Mouse (Mus musculus) testis, postnatal 14 days (tissue): ENCODE measurements at regions not wholly inside any gene's neighbourhood (a gene's known extent, or its start where the extent isn't known, plus 50 kb on each side); places are given as distances from the start of the nearest gene placed in this dataset.

ENCODE experiments used
- DNase-seq: peaks from one replicate; pipeline ENCODE4 v3.0.0; 2021; ENCODE audit warnings: low spot score

DNA sequence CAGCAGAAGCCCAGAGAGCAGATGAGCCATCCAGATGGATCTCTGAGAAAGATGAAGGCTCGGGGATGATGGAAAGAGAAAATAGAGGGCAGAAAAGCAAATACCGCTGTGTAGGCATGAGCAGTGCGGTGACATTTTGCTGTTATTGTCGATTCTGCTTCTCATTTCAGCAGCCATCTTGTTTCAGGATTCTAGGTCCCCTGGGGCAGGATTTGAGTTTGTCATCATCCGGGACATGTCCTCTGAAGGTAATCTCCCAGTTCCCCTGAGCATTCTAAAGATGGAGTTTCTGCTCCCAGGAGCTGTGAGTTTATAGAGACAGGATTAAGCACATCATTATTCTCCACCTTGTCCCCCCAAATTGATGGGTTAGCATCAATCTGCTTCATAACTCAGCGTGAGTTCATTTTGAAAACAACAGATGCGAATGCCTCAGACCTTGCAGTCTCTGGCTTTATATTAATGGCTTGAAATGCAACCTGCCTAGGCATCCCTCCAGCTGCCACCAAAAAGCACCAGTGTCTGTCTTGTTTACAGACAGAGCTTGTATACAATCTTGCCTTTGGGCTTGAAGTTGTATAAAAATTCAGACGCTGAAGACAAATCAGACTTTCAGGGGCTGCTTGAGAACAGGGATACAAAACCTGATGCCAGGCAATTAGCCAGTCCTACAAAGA, 128.6 kb upstream of the Foxa2 start:
- DNase-seq = no peak

- DNase-seq = no peak
Measured at GRCm38 (mm10) chr2:148180245-148180644, 133.5 kb upstream of the Foxa2 start.

DNA sequence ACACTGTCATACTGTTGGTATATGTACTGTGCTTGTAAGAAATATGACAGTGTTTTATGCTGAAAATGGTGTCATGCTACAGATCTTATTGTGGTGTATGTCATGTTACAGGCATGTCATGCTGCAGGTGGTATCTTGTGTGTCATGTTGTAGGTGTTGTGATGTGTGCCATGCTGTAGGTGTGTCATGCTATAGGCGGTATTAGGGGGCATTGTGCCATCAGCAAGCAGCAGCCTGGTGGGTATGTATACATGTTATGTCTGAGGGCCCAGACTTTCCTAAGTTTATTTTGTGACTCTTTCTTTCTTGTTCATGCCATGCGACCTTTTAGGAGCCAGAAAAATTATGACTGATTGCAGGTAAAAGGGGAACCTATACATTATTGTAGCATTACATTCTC, 134.7 kb upstream of the Foxa2 start:
- DNase-seq = no peak

GRCm38 (mm10) chr2:148182492-148183052, 135.8 kb upstream of the Foxa2 start:
- DNase-seq = no peak

DNA sequence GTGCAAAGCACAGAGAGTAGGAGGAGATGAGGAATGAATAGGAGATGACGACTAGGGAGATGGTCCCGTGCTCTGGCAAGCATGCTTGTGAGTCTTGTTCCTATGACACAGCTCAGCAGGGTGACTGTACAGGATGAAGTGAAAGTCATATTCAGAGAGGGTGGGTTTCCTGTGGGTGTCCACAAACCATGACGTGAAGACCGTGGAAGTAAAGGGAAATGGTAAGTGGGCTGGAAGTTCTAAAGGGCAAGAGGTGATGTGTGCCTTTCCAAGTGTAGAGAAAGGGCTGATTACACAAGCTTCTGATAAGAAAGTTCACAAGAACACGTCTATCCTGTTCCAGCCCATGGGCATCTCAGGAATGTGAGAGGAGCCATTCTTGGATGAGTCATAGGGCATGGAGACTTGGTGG, 138.0 kb upstream of the Foxa2 start:
- DNase-seq = no peak

DNA sequence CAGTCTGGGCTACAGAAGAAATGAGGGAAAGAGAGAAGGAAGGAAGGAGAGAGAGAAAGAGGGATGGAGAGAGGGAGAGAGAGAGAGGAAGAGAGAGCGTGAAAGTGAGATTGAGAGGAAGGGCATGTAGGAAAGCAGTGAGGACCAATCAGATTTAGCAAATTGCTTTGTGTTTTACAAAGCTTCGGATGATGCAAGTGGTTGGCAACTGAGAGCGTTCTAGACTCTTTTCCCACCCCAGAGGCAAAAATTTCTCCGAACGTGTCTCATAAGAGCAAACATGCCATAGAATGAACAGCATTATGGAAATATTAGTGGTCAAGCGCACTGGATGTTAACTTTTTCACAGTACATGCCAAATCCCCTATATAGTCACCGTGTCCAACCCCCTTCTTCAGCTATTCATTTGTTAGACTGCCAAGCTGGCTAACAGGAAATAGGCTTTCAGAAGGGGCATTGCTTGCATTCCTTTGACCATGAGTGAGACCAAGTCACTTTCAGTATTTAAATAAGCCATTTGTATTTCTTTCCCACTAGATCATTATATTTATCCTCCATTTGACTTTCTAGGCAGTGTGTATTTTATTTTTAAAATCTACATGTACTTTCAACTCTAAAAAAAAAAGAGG, 139.7 kb upstream of the Foxa2 start:
- DNase-seq = no peak

- DNase-seq = peak; percentile 9
Measured at GRCm38 (mm10) chr2:148188865-148189264, 142.1 kb upstream of the Foxa2 start.

- DNase-seq = no peak
Measured at GRCm38 (mm10) chr2:148189287-148189686, 142.5 kb upstream of the Foxa2 start.

DNA sequence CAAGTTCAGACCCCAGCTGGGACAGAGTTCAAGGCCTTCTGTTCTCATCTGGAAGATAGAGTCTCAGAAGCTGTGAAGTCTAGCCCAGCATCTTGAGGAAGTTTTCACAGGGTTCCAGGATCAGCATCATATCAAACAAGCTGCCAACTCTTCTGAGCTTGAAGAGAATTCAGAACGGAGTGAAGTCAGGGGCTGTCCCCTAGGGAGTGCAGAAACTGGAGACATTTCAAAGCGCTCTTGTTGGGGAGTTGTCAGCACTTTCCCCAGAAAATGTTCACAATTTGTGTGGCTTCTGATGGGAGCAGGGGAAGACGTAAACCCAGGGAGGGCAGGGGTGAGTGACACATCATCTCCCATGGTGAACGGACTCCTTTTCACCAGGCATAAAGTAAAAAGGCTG, 146.2 kb upstream of the Foxa2 start:
- no peak for DNase-seq

DNA sequence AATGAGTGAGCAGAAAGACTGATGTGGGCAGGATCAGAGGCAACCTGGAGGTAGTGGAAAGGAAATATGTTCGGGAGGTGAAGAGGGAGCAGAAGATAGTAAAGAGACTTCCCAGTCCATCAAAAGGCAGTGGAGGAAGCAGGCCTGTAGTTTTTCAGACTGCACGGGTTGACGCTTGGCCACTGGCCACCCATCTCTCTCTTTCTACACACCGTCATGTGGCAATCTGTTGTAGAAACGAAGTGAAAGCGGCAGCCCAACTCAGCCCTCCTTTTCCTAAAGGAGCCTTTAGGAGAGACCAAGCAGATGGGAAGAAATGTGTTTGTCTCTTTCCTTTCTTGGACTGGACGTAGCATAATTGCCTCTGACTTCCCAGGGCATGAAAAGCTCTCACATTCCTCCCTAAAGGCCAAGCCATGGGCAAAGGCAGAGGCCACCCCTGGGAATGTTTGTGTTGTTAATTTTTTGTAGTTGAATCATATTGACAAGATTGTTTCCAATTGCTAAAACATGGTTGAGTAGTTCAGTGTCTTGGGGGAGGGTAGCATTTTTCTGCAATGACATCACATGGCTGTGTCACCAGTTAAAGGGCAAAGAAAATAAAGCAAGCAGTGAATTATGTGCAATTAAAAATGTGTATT, 150.7 kb upstream of the Foxa2 start:
- DNase-seq = no peak

GRCm38 (mm10) chr2:148206633-148207032, 159.9 kb upstream of the Foxa2 start:
- DNase-seq = no peak

DNA sequence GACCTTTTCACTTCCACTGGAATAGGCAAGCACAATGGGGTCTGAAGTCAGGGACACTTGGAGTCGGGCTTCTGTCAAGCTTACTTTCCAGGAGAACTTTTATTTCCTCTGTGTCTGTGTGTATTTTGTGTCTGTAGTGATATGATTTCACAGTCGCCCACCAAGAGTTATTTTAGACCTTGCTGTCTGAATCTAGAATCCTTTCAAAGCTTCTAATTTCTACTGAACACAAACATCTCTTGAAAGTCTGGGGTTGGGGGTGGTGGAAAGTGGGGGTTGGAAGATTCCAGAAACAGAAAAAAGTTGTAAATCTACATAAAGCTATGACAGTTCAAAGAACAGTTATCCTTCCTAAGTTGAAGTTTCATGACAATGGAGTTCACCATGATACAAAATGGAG, 164.0 kb upstream of the Foxa2 start:
- no peak for DNase-seq

DNA sequence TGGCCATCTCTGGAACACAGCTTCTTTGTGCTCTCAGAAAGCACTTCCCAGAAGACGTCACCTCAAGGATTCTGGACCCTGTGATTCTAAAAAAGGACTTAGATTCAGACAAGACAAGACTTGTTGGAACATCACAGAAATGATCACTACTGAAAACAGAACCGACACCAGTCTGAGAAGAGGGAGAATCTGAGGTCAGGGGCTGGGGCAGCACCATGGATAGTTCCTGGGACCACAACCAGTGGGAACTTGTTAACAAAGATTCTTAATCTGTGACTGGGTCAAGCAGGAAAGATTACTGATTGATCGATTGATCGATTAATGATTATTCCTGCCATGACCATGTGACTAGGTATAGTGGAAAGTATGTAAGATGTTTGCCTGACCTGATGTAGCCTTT, 170.4 kb upstream of the Foxa2 start:
- no peak for DNase-seq

DNA sequence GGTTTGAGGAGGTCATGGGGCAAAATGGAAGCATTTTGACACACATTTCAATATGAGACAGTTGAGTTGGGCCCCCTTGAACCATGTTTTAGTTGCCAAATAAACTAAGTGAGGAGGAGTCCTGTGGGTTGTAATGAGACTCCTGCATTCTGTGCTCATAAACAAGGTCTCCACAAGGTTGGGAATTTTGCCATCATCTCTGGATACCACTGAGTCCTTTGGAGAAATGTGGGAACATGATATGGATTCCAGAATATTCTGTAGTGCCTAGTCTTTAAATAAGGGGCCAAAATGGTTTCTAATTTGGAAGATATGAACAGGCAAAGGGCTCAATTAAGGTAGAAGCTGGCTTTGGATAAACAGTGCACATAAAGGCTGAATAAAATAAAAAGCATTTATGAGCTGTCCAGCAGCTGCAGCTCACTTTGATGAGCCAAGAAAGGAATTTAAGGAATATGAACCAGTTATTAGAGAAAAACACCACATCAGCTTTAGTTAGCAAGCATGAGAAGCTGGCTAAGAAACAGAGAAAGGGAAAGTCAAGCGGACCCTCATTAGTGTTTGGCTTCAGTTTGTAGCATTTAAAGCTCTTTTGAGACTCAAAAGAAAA, 161.3 kb upstream of the Sstr4 start:
- no peak for DNase-seq

GRCm38 (mm10) chr2:148237121-148237520, 158.0 kb upstream of the Sstr4 start:
- DNase-seq = no peak

DNA sequence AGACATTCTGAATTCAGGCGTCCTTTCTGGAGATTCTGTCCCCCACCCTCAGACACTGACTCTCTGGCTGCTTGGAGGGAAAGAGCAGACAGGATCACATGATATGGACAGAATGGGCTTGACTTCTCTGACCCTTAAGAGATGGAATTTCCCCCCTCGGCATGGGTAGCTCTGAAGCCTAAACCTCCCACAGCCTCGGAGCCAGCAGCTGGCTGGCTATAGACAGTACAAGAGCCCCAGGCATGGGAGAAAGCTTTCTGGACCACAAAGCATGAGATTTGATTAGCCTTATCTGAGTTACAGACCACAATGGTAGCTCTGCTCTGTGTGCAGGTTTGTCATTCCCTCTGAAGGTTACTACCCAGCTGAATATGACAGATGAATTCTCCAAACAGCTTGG, 156.1 kb upstream of the Sstr4 start:
- no peak for DNase-seq

DNA sequence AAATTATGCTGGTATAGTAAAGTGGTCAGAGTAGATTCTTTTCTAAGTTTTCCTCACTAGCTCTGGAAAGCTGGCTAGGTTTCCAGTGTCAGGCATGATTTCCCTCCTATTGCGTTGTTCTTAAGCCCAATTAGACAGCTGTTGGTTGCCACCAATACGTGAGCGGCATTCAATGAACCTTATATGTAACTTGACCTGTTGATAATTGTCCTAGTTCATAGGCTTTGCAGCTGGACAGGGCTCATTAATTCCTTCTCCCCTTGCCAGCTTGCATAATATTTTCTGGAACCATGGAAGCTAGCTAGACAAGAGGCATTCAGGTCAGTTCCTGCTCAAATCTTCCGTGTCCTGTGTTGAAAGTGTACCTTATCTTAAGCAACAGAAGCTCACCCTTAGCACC, 152.9 kb upstream of the Sstr4 start:
- DNase-seq = no peak

GRCm38 (mm10) chr2:148245575-148245974, 149.6 kb upstream of the Sstr4 start:
- DNase-seq = no peak

- no peak for DNase-seq
Measured at GRCm38 (mm10) chr2:148250902-148251301, 144.2 kb upstream of the Sstr4 start.

DNA sequence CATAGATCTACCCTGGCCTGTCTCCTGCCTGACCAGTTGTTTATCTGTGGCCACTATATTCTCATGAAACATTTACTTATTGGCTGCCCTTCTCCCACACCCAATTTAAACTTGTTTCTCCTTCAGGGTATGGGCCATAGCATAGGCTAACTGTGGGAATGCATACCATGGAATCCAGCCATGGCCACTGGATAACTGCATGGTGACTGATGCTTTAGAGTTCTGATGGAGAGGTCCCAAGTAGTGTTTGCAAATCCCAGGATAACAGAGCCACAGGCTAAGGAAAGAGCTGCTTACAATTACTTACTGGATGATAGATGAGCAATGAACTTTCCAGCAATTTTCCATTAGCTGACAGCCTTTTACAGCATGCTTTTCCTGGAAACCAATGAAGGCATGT, 139.5 kb upstream of the Sstr4 start:
- no peak for DNase-seq

GRCm38 (mm10) chr2:148264111-148264730, 130.9 kb upstream of the Sstr4 start:
- no peak for DNase-seq

- no peak for DNase-seq
Measured at GRCm38 (mm10) chr2:148279200-148279599, 115.9 kb upstream of the Sstr4 start.
